In genomic region chr17:15021503-15022220, GRCm38 (mm10) we compare ENCODE assay signal across 10 mouse cellular contexts. TPM values are rescaled to one million over a fixed set of nuclear protein-coding genes. Genes with fewer than 3 reads are reported as not detected.
DNase-seq lines count a peak whose midpoint lies in the region; TF ChIP-seq lines count a peak whose summit lies in the region.
"Not testable (repeated sequence)": the region's sequence is repeated elsewhere in the genome, so short reads cannot be mapped to it uniquely, and the experiment has no call there.
"Had no signal": no experiment of that assay in that cellular context is flagged by ENCODE, and none has a peak within 500 bp of the region (broad histone marks: within the 10 kb centered on the region; RNA-seq: fewer than 3 reads in every experiment).

No protein-coding gene starts in this region.

- peak overlapping the region; percentile 15; the same call in 1 of the 2 replicates for H3K27ac ChIP-seq in embryonic fibroblast, embryonic 13.5 days (ENCODE audit: insufficient read depth, low read length)
- H3K27ac ChIP-seq in liver, adult 2 months (replicated peaks; ENCODE audit: insufficient read depth, low read depth, low read length), result peak overlapping the region; percentile 74
- peak overlapping the region; percentile 78 for H3K27ac ChIP-seq in macrophage

- not testable (repeated sequence) for H3K9ac ChIP-seq in liver, adult 2 months (ENCODE audit: low read depth, low read length)

- H3K79me2 ChIP-seq in liver, adult 2 months (ENCODE audit: control insufficient read depth, insufficient read depth, low read length); macrophage (ENCODE audit: inconsistent target): not testable (repeated sequence)

- H3K36me3 ChIP-seq in liver, adult 2 months (ENCODE audit: control insufficient read depth, insufficient read depth, low read length); macrophage (ENCODE audit: inconsistent target): not testable (repeated sequence)

- H3K4me1 ChIP-seq in embryonic fibroblast, embryonic 13.5 days (ENCODE audit: control insufficient read depth, insufficient read depth, low read length); liver, adult 2 months (ENCODE audit: control insufficient read depth, insufficient read depth, low read length): not testable (repeated sequence)

- H3K4me3 ChIP-seq in embryonic fibroblast, embryonic 13.5 days (ENCODE audit: insufficient read depth, low read length); liver, adult 2 months (ENCODE audit: insufficient read depth, low read depth, low read length); macrophage (ENCODE audit: inconsistent target): not testable (repeated sequence)

- WGBS in liver, adult 2 months, result 53% methylated on average over 3 of the region's 3 CpGs
- WGBS in macrophage (ENCODE audit: missing documents), result no CpG with 5 or more reads among the region's 3 CpGs

- TF ChIP-seq POLR2A in embryonic fibroblast, embryonic 13.5 days (IDR thresholded peaks at IDR 0.05; ENCODE audit: low read depth, low read length); liver, adult 2 months (IDR thresholded peaks at IDR 0.05; ENCODE audit: extremely low read depth, insufficient read depth, low read length): not testable (repeated sequence)

- H3K27me3 ChIP-seq in liver, adult 2 months (ENCODE audit: control insufficient read depth, insufficient read depth, low read length), result not testable (repeated sequence)

- not testable (repeated sequence) for TF ChIP-seq CTCF in embryonic fibroblast, embryonic 13.5 days (IDR thresholded peaks at IDR 0.05; ENCODE audit: borderline replicate concordance, insufficient read depth, low read length); liver, adult 2 months (IDR thresholded peaks at IDR 0.05; ENCODE audit: low read depth, low read length)

- DNase-seq in adrenal gland, postnatal 4 days (ENCODE audit: low spot score in 2 of 2), result peak; percentile 1 to 2
- DNase-seq in heart, adult 9 months (ENCODE audit: low spot score in 2 of 2), result peak; percentile 43 to 59
- peak; percentile 5 to 9 for DNase-seq in kidney, postnatal 4 days
- peak; percentile 36 for DNase-seq in liver, adult 2 months (ENCODE audit: extremely low read depth, low read depth, low spot score)
- DNase-seq in spleen, postnatal 14 days (ENCODE audit: low spot score in 2 of 2), result peak; percentile 2 to 6
- peak; percentile 18 to 54 for DNase-seq in urinary bladder, postnatal 4 days (ENCODE audit: low spot score in 2 of 2)

RNA-seq across cellular contexts. Expression of gene Gm3435, which starts 11.7 kb away (rescaled TPM):
- 1 to 10 TPM; 6.7 to 9.4 TPM for total RNA-seq in adrenal gland, postnatal 4 days (2021)
- polyA plus RNA-seq in embryonic fibroblast, embryonic 13.5 days (2011; ENCODE audit: insufficient read length, low read depth, missing spikeins), result 3.2 and 3.3 TPM in 2 replicates
- total RNA-seq in liver, adult 2 months (2014; rRNA removed), result 5.6 and 7.1 TPM in 2 replicates
- polyA plus RNA-seq in liver, adult 2 months (2012; rRNA removed), result 0.67 and 1.3 TPM in 2 replicates
- total RNA-seq in macrophage (2018; cell fraction: chromatin; rRNA removed), result 10 to 100 TPM; 14.7 to 90.2 (median 52.6) TPM
- 1 to 10 TPM; 2.9 to 7.4 (median 4.8) TPM for total RNA-seq in macrophage (2018; cell fraction: cytosol; rRNA removed)
- 10 to 100 TPM; 10.7 to 59.1 (median 27.7) TPM for total RNA-seq in macrophage (2018; cell fraction: nucleus; rRNA removed)
- 2.4 to 5.5 TPM (median 2.7 TPM) in 3 replicates for polyA plus RNA-seq in macrophage (2018)

RNA-seq across cellular contexts. Expression of gene Ermard, which starts 19.3 kb away (rescaled TPM):
- total RNA-seq in adrenal gland, postnatal 4 days (2021), result 10 to 100 TPM; 91.8 to 93.3 TPM
- 47.8 and 67.9 TPM in 2 replicates for polyA plus RNA-seq in embryonic fibroblast, embryonic 13.5 days (2011; ENCODE audit: insufficient read length, low read depth, missing spikeins)
- 53.6 and 59.1 TPM in 2 replicates for total RNA-seq in liver, adult 2 months (2014; rRNA removed)
- 15.4 and 24.9 TPM in 2 replicates for polyA plus RNA-seq in liver, adult 2 months (2012; rRNA removed)
- 100 to 1,000 TPM; 180 to 889 (median 618) TPM for total RNA-seq in macrophage (2018; cell fraction: chromatin; rRNA removed)
- 10 to 100 TPM; 21.0 to 73.1 (median 36.9) TPM for total RNA-seq in macrophage (2018; cell fraction: cytosol; rRNA removed)
- 100 to 1,000 TPM; 153 to 597 (median 296) TPM for total RNA-seq in macrophage (2018; cell fraction: nucleus; rRNA removed)
- polyA plus RNA-seq in macrophage (2018), result 29.8 to 80.0 TPM (median 31.1 TPM) in 3 replicates

RNA-seq across cellular contexts. Expression of gene Tcte3, which starts 19.6 kb away (rescaled TPM):
- total RNA-seq in adrenal gland, postnatal 4 days (2021), result 1 to 10 TPM; 5.3 to 6.7 TPM
- not detected in 2 replicates for polyA plus RNA-seq in embryonic fibroblast, embryonic 13.5 days (2011; ENCODE audit: insufficient read length, low read depth, missing spikeins)
- total RNA-seq in liver, adult 2 months (2014; rRNA removed), result not detected in 2 replicates
- not detected in 2 replicates for polyA plus RNA-seq in liver, adult 2 months (2012; rRNA removed)
- 1 to 10 TPM in 1 of 26 experiments, not detected in 25; 1.4 TPM for total RNA-seq in macrophage (2018; cell fraction: chromatin; rRNA removed)
- total RNA-seq in macrophage (2018; cell fraction: cytosol; rRNA removed), result 1 to 10 TPM in 2 of 26 experiments, under 1 TPM in 12, not detected in 12; 0.19 to 1.2 (median 0.50) TPM
- total RNA-seq in macrophage (2018; cell fraction: nucleus; rRNA removed), result 1 to 10 TPM in 3 of 26 experiments, not detected in 23; 1.0 to 1.7 (median 1.6) TPM
- not detected in 3 replicates for polyA plus RNA-seq in macrophage (2018)

RNA-seq across cellular contexts. Expression of gene Gm3448, which starts 19.7 kb away (rescaled TPM):
- 1 to 10 TPM; 8.4 to 8.8 TPM for total RNA-seq in adrenal gland, postnatal 4 days (2021)
- polyA plus RNA-seq in embryonic fibroblast, embryonic 13.5 days (2011; ENCODE audit: insufficient read length, low read depth, missing spikeins), result 1.1 and 1.6 TPM in 2 replicates
- 3.8 and 3.9 TPM in 2 replicates for total RNA-seq in liver, adult 2 months (2014; rRNA removed)
- 0.30 and 0.61 TPM in 2 replicates for polyA plus RNA-seq in liver, adult 2 months (2012; rRNA removed)
- 10 to 100 TPM in 17 of 26 experiments, 1 to 10 TPM in 9; 4.2 to 35.8 (median 12.6) TPM for total RNA-seq in macrophage (2018; cell fraction: chromatin; rRNA removed)
- total RNA-seq in macrophage (2018; cell fraction: cytosol; rRNA removed), result 1 to 10 TPM in 8 of 26 experiments, under 1 TPM in 18; 0.06 to 2.6 (median 0.74) TPM
- 10 to 100 TPM in 16 of 26 experiments, 1 to 10 TPM in 10; 6.0 to 48.9 (median 13.2) TPM for total RNA-seq in macrophage (2018; cell fraction: nucleus; rRNA removed)
- 0.29 to 0.63 TPM (median 0.51 TPM) in 3 replicates for polyA plus RNA-seq in macrophage (2018)

RNA-seq across cellular contexts. Expression of gene Gm3417, which starts 43.1 kb away (rescaled TPM):
- total RNA-seq in adrenal gland, postnatal 4 days (2021), result not detected
- polyA plus RNA-seq in embryonic fibroblast, embryonic 13.5 days (2011; ENCODE audit: insufficient read length, low read depth, missing spikeins), result not detected in 2 replicates
- not detected in 2 replicates for total RNA-seq in liver, adult 2 months (2014; rRNA removed)
- 0.54 TPM in 1 of 2 replicates, not detected in the other for polyA plus RNA-seq in liver, adult 2 months (2012; rRNA removed)
- 1 to 10 TPM in 1 of 26 experiments, not detected in 25; 3.4 TPM for total RNA-seq in macrophage (2018; cell fraction: chromatin; rRNA removed)
- total RNA-seq in macrophage (2018; cell fraction: cytosol; rRNA removed), result under 1 TPM in 11 of 26 experiments, not detected in 15; 0.30 to 0.99 (median 0.59) TPM
- 1 to 10 TPM in 2 of 26 experiments, not detected in 24; 1.4 to 2.2 TPM for total RNA-seq in macrophage (2018; cell fraction: nucleus; rRNA removed)
- polyA plus RNA-seq in macrophage (2018), result not detected in 3 replicates
- polyA plus RNA-seq: heart, embryonic 15.5 days; limb, embryonic 15.5 days had no signal

Comparison
In these comparisons a context has a peak if more than half of its experiments do, and no peak if none do; other contexts are left out.
1. H3K27ac ChIP-seq: peak in every context shown above with its lines; median percentile 78 in macrophage; 74 in liver, adult 2 months; 15 in embryonic fibroblast, embryonic 13.5 days.